Mouse (Mus musculus): ENCODE measurements around the gene Bcl6b. TPM values are rescaled to one million over a fixed set of nuclear protein-coding genes. Genes with fewer than 3 reads are reported as not detected.

Bcl6b gene
- total RNA-seq, 2 experiments from 2014 or later = 47.0 to 53.6 TPM

- no peak for DNase-seq
These were observed 3.4 kb upstream of the Bcl6b start for GRCm38 (mm10) chr11:70233016-70233415.

GRCm38 (mm10) chr11:70232546-70232945 is 2.9 kb upstream of the Bcl6b start:
- DNase-seq = peak; percentile 67

GRCm38 (mm10) chr11:70230239-70230727 is 685 bp upstream of the Bcl6b start:
- DNase-seq = peak; percentile 94

- DNase-seq = peak; percentile 93
These were observed 770 bp downstream of the Bcl6b start for GRCm38 (mm10) chr11:70228828-70229227.

- peak; percentile 29 for DNase-seq
These were observed 1.8 kb downstream of the Bcl6b start for GRCm38 (mm10) chr11:70227661-70228245.

- peak; percentile 23 for DNase-seq
These were observed 2.5 kb downstream of the Bcl6b start for GRCm38 (mm10) chr11:70227126-70227525.

GRCm38 (mm10) chr11:70226602-70226890 is 3.1 kb downstream of the Bcl6b start:
- no peak for DNase-seq

GRCm38 (mm10) chr11:70225798-70226601 is 3.6 kb downstream of the Bcl6b start:
- peak; percentile 12 for DNase-seq

GRCm38 (mm10) chr11:70223724-70224123 is 5.9 kb downstream of the Bcl6b start:
- peak; percentile 65 for DNase-seq

- DNase-seq = peak; percentile 52
These were observed 7.7 kb downstream of the Bcl6b start for GRCm38 (mm10) chr11:70221603-70222500.

- DNase-seq = peak; percentile 93
These were observed 8.6 kb downstream of the Bcl6b start, which contains the start of gene Slc16a13 for GRCm38 (mm10) chr11:70220731-70221602. Gene Slc16a13, minus strand, starts transcription at chr11:70221064.

- DNase-seq = no peak
These were observed 9.3 kb downstream of the Bcl6b start for GRCm38 (mm10) chr11:70220323-70220722.

GRCm38 (mm10) chr11:70219873-70220272 is 9.7 kb downstream of the Bcl6b start:
- DNase-seq = no peak

GRCm38 (mm10) chr11:70218741-70219470 is 10.7 kb downstream of the Bcl6b start:
- no peak for DNase-seq

GRCm38 (mm10) chr11:70218039-70218438 is 11.6 kb downstream of the Bcl6b start:
- no peak for DNase-seq

GRCm38 (mm10) chr11:70216103-70216502 is 13.5 kb downstream of the Bcl6b start:
- no peak for DNase-seq

- DNase-seq = no peak
These were observed 14.3 kb downstream of the Bcl6b start for GRCm38 (mm10) chr11:70215301-70215700.

GRCm38 (mm10) chr11:70214856-70215209 is 14.8 kb downstream of the Bcl6b start:
- peak; percentile 16 for DNase-seq

GRCm38 (mm10) chr11:70214191-70214855 is 15.3 kb downstream of the Bcl6b start:
- peak; percentile 17 for DNase-seq

GRCm38 (mm10) chr11:70213736-70214135 is 15.9 kb downstream of the Bcl6b start:
- no peak for DNase-seq

GRCm38 (mm10) chr11:70212896-70213295 is 16.7 kb downstream of the Bcl6b start:
- peak; percentile 76 for DNase-seq

Measured in heart, postnatal 4 days (tissue).